Mouse (Mus musculus) liver, embryonic 11.5 days (tissue): ENCODE measurements at regions not wholly inside any gene's neighbourhood (a gene's known extent, or its start where the extent isn't known, plus 50 kb on each side); places are given as distances from the start of the nearest gene placed in this dataset.

ENCODE experiments used
- ATAC-seq: fragments of 200-750 bp; cut with Nextera tagmentation; replicated peaks from 2 replicates; pipeline ENCODE4 v1.8.0; 2017; ENCODE audit warnings: moderate number of reproducible peaks, mild to moderate bottlenecking, moderate TSS enrichment, moderate library complexity; ENCODE audit not compliant: low FRiP score
- DNase-seq: peaks from one replicate; pipeline ENCODE4 v3.0.0-alpha.2; 2017; ENCODE audit warnings: low spot score
- H3K27ac ChIP-seq: fragments of 300-500 bp; sonication (generic); 2 replicates; pipeline ENCODE4 v1.5.1; 2014; ENCODE audit warnings: mild to moderate bottlenecking, low read depth, low read length, control low read depth
- H3K27me3 ChIP-seq: fragments of 300-500 bp; sonication (generic); replicated peaks from 2 replicates; pipeline ENCODE4 v1.6.1; 2014; ENCODE audit warnings: low read length, mixed read lengths; ENCODE audit not compliant: control insufficient read depth, insufficient read depth
- H3K36me3 ChIP-seq: fragments of 300-500 bp; sonication (generic); 2 replicates; pipeline ENCODE4 v1.6.1; 2014; ENCODE audit warnings: mild to moderate bottlenecking, low read length, moderate library complexity, mixed read lengths; ENCODE audit not compliant: control insufficient read depth, insufficient read depth
- H3K4me1 ChIP-seq: fragments of 300-500 bp; sonication (generic); replicated peaks from 2 replicates; pipeline ENCODE4 v1.6.1; 2014; ENCODE audit warnings: low read length, mixed read lengths; ENCODE audit not compliant: control insufficient read depth, insufficient read depth
- H3K4me2 ChIP-seq: fragments of 300-500 bp; sonication (generic); 2 replicates; pipeline ENCODE4 v1.6.1; 2014; ENCODE audit warnings: mild to moderate bottlenecking, control low read depth, moderate library complexity
- H3K4me3 ChIP-seq: fragments of 300-500 bp; sonication (generic); 2 replicates; pipeline ENCODE4 v1.5.1; 2014; ENCODE audit warnings: low read depth, low read length, control low read depth
- H3K9ac ChIP-seq: fragments of 300-500 bp; sonication (generic); 2 replicates; pipeline ENCODE4 v1.6.1; 2014; ENCODE audit warnings: low read depth, low read length, control low read depth
- H3K9me3 ChIP-seq: fragments of 300-500 bp; sonication (generic); 2 replicates; pipeline ENCODE4 v1.6.1; 2016; ENCODE audit warnings: low read length, inconsistent platforms, mixed read lengths; ENCODE audit not compliant: control insufficient read depth
- WGBS: fragments of 180-500 bp; shearing (Covaris S2); extraction: QIAGEN DNeasy Blood & Tissue Kit; methylation state at CpG from one replicate; pipeline ENCODE4 v1.1.7; 2014; 5-methylcytosine and 5-hydroxymethylcytosine counted together

DNA sequence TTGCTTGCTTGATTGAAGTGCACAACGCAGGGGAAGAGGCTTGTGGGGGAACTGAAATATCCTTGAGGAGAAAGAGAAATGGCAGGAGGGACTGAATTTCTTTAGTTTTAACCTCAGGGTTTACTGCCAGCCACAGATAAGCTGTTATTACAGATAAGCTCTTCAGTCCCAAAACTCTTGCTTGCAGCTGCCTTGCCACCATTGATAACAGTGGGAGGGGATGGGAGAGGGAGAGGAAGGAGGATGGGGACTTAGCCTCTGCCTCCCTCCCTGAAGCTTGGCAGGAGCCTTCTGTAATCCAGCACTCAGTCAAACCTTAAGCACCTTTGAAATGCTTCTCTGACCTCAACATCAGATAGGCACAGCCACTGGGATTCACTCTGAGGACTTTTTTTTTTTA, 471.4 kb upstream of the Lsamp start:
- no peaks in the 10 kb centered on the region for H3K27me3 ChIP-seq
- H3K9me3 ChIP-seq: no peaks in the 10 kb centered on the region
- peak overlapping the region; percentile 14; the same call in 1 of the 2 replicates for H3K4me2 ChIP-seq
- WGBS: 27% methylated on average over 1 of the region's 1 CpGs
- peak; percentile 99 for ATAC-seq
- H3K4me1 ChIP-seq: no peaks in the 10 kb centered on the region
- no peaks in the 10 kb centered on the region for H3K36me3 ChIP-seq
- H3K4me3 ChIP-seq: no peak overlapping the region
- no peak overlapping the region for H3K27ac ChIP-seq
- DNase-seq: no peak
- no peak overlapping the region for H3K9ac ChIP-seq

DNA sequence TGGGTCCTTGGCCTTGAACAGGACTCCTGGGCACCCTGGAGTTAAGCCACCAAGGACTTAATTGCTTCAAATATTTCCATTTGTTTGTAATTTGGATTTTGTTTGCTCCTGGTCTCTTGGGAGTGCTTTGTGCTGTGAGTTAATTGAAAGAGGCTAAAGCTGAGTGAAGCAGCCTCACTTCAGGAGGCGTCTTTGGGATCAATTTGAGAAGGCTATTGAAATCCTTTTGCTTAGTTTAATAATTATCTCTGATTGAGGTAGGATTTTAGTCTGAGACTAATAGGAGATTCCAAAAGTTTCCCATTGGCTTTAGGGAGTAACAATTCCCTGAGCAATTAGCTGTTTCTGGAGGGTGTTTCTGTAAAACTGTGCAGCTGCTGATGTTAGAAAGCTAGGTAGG, 470.5 kb upstream of the Lsamp start:
- H3K9ac ChIP-seq: no peak overlapping the region
- no peak overlapping the region for H3K4me3 ChIP-seq
- no peak overlapping the region for H3K27ac ChIP-seq
- DNase-seq (no peak), ATAC-seq (no peak)
- H3K27me3 ChIP-seq: no peaks in the 10 kb centered on the region
- no peaks in the 10 kb centered on the region for H3K4me1 ChIP-seq
- H3K4me2 ChIP-seq: no peak overlapping the region
- WGBS: 72% methylated on average over 1 of the region's 1 CpGs
- no peaks in the 10 kb centered on the region for H3K36me3 ChIP-seq
- H3K9me3 ChIP-seq: no peaks in the 10 kb centered on the region

DNA sequence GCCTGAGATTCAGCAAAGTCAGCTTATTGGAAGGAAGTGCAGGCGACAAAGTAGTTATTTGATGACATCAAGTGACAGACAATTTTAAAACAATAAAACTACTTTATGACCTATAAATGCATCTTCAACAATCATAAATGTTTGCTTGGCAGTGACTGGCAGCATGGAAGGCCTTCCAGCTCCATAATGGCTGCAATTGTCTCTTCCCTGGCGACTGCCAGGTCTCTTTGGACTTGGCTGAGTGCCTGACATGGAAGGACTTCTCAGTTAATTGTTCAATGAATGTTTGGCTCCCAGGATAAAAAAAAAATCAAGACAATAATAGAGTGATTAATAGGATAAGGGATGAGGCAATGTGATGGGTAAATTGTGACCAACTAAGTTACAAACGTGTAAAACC, 453.1 kb upstream of the Lsamp start:
- ATAC-seq (no peak), DNase-seq (no peak)
- Histone ChIP-seq H3K9me3 (no peaks in the 10 kb centered on the region), H3K4me1 (no peaks in the 10 kb centered on the region), H3K4me3 (no peak overlapping the region), H3K27ac (no peak overlapping the region), H3K4me2 (no peak overlapping the region), H3K27me3 (no peaks in the 10 kb centered on the region), H3K36me3 (no peaks in the 10 kb centered on the region), H3K9ac (no peak overlapping the region)
- 74% methylated on average over 3 of the region's 3 CpGs for WGBS

DNA sequence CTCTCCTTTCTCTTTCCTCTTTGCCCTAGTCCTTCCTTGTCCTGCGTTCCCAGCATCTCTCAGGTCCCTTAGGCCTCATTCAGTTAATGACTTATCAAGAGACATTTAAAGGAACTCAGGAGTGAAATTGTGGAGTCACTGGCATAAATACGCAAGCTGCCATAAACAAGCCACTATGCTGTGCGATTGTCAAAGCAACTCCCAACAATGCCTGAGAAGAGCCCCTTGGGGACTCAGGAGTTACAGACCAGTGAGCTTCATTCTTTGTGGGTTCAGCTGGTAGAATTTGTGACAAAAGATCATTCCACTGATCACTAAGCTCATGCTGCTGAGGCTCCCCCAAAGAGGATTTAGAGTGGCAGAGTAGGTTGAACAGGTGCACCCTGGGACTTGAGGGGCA, 451.4 kb upstream of the Lsamp start:
- Histone ChIP-seq H3K9me3 (no peaks in the 10 kb centered on the region), H3K9ac (no peak overlapping the region), H3K27ac (no peak overlapping the region), H3K4me1 (no peaks in the 10 kb centered on the region), H3K4me2 (no peak overlapping the region), H3K4me3 (no peak overlapping the region), H3K36me3 (no peaks in the 10 kb centered on the region), H3K27me3 (no peaks in the 10 kb centered on the region)
- DNase-seq (no peak), ATAC-seq (no peak)
- WGBS: 86% methylated on average over 3 of the region's 3 CpGs

DNA sequence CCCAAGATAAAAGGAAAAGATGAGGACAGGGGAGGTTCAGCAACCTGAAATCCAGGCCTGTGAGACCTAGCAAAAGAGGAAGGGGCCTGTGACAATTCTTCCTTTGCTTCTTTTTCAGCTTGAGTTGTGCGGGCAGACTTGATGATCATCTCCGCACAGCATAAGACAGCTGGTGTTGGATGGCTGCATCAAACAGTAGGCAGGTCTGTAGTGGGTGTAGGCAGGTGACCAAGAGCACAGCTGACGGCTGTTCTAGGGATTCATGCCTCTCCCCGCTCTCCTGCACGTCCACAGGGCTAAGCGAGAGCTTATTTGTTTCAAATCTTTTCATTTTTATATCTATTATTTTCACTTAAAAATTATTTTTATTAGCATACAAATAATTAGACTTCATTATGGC, 450.8 kb upstream of the Lsamp start:
- Histone ChIP-seq H3K4me1 (no peaks in the 10 kb centered on the region), H3K36me3 (no peaks in the 10 kb centered on the region), H3K9me3 (no peaks in the 10 kb centered on the region), H3K27ac (no peak overlapping the region), H3K27me3 (no peaks in the 10 kb centered on the region), H3K4me3 (no peak overlapping the region), H3K4me2 (no peak overlapping the region), H3K9ac (no peak overlapping the region)
- ATAC-seq (no peak), DNase-seq (no peak)
- WGBS: 87% methylated on average over 6 of the region's 6 CpGs

DNA sequence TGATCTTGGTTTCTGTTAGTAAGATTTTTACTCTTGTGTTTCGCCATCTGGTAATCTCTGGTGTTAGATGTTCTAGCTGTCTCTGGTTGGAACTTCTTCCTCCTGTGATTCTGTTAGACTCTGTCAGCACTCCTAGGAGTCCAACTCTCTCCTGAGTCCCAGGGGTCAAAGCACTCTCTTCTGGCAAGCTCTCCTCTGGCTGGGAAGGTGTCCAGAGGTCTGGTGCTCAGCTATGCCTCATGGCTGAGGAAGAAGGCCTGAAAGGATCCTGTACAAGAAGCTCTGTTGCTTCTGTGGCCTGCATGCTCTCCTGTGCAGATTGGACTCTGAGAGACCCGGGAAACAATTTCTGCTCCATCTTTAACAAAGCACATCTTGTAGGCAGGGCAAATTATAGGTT, 430.8 kb upstream of the Lsamp start:
- H3K27ac ChIP-seq: no peak overlapping the region
- no peaks in the 10 kb centered on the region for H3K4me1 ChIP-seq
- DNase-seq (no peak), ATAC-seq (no peak)
- no peaks in the 10 kb centered on the region for H3K27me3 ChIP-seq
- H3K36me3 ChIP-seq: no peaks in the 10 kb centered on the region
- H3K4me3 ChIP-seq: no peak overlapping the region
- no peaks in the 10 kb centered on the region for H3K9me3 ChIP-seq
- H3K4me2 ChIP-seq: no peak overlapping the region
- H3K9ac ChIP-seq: no peak overlapping the region
- WGBS: 83% methylated on average over 2 of the region's 2 CpGs

DNA sequence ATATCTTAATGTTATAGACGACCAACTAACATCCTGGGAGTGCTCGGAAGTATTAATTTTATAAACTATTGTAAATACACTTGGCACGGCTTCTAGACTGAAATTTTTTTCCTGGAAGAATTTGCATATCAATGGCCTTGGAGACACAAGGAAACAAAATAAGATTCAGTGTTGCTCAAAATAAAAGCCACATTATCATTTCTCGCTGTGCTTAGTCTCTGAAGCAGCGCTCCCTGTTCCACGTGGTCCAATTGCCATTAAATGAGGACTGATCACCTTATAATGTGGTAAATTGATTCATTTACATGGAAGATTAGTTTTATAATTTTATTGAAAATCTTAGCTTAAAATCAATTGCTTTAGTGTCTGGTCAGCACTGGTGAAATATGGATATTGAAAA, 407.5 kb upstream of the Lsamp start:
- Histone ChIP-seq H3K27ac (no peak overlapping the region), H3K4me3 (no peak overlapping the region), H3K9ac (no peak overlapping the region), H3K4me1 (no peaks in the 10 kb centered on the region), H3K9me3 (no peaks in the 10 kb centered on the region), H3K27me3 (no peaks in the 10 kb centered on the region), H3K4me2 (no peak overlapping the region), H3K36me3 (no peaks in the 10 kb centered on the region)
- no peak for ATAC-seq
- 77% methylated on average over 6 of the region's 6 CpGs for WGBS
- DNase-seq: no peak

DNA sequence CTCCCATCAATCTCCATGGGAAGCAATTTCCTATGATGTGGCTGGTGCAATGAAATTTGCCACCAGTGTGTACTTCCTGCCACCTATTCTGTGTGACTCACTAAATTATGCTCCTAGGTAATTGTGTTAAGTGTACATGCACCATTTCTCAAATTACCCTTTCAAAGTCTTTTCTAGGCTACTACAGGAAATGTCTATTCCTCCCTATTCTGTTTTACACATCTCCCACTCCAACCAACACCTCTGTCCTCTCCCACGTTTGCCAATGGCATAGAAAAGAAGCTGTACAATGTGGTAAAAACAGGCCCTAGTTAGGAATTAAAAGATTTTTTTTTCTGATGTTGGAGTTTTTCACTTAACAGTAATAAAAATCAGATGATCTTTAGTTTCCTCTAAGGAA, 404.5 kb upstream of the Lsamp start:
- H3K4me2 ChIP-seq: no peak overlapping the region
- no peak overlapping the region for H3K27ac ChIP-seq
- DNase-seq (no peak), ATAC-seq (no peak)
- no peaks in the 10 kb centered on the region for H3K9me3 ChIP-seq
- H3K27me3 ChIP-seq: no peaks in the 10 kb centered on the region
- no peak overlapping the region for H3K9ac ChIP-seq
- H3K4me3 ChIP-seq: no peak overlapping the region
- WGBS: 57% methylated on average over 1 of the region's 1 CpGs
- H3K36me3 ChIP-seq: no peaks in the 10 kb centered on the region
- no peaks in the 10 kb centered on the region for H3K4me1 ChIP-seq
